Comparison of ENCODE assay signal across 26 mouse cellular contexts in the genomic region with DNA sequence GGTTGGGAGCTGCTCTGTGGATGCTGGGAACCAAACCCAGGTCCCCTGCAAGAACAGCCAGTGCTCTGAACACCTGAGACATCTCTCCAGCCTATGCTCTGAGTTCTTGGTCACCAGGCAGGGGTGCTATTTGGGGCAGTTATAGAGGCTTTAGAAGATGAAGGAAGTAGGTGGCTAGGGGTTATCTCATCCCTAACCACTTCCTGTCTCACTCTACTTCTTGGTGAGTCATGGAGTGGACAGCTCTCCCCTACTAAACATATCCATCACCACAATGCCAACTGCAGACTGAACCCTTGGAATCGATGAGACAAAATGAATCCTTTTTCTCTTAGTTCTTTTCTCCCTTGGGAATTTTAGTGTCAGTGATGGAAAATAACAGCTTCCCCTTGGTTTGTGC. TPM values are rescaled to one million over a fixed set of nuclear protein-coding genes. Genes with fewer than 3 reads are reported as not detected.
DNase-seq lines count a peak whose midpoint lies in the region; ATAC-seq and TF ChIP-seq lines count a peak whose summit lies in the region.
"Had no signal": no experiment of that assay in that cellular context is flagged by ENCODE, and none has a peak within 500 bp of the region (broad histone marks: within the 10 kb centered on the region; RNA-seq: fewer than 3 reads in every experiment).

No protein-coding gene starts in this region.

- TF ChIP-seq CTCF in thymus, adult 2 months (IDR thresholded peaks at IDR 0.05; ENCODE audit: borderline replicate concordance, control insufficient read depth, extremely low read depth, insufficient read depth, low read length, poor library complexity) = no peak

- H3K27me3 ChIP-seq in thymus, adult 2 months (ENCODE audit: control insufficient read depth, insufficient read depth, low read length) = peaks cover 8% of the 10 kb centered on the region
- H3K27me3 ChIP-seq in forebrain, embryonic 13.5 days = peaks cover 34% of the 10 kb centered on the region

- H3K4me3 ChIP-seq in thymus, adult 2 months (ENCODE audit: control insufficient read depth, insufficient read depth, low read length) = no peak overlapping the region
- no peak overlapping the region for H3K4me3 ChIP-seq in forebrain, embryonic 13.5 days
- H3K4me3 ChIP-seq: embryonic facial prominence, embryonic 10.5 days; embryonic facial prominence, embryonic 12.5 days; forebrain, embryonic 12.5 days; forebrain, embryonic 15.5 days had no signal

- H3K27ac ChIP-seq in thymus, adult 2 months (ENCODE audit: control insufficient read depth, insufficient read depth, low read length) = no peak overlapping the region
- H3K27ac ChIP-seq in forebrain, embryonic 13.5 days = no peak overlapping the region
- H3K27ac ChIP-seq: embryonic facial prominence, embryonic 10.5 days; embryonic facial prominence, embryonic 12.5 days; forebrain, embryonic 12.5 days; forebrain, embryonic 15.5 days had no signal

- WGBS in thymus, adult 2 months = 88% methylated on average over 1 of the region's 1 CpGs
- 83% methylated on average over 1 of the region's 1 CpGs for WGBS in forebrain, embryonic 13.5 days

- TF ChIP-seq POLR2A in thymus, adult 2 months (IDR thresholded peaks at IDR 0.05; ENCODE audit: control insufficient read depth, extremely low read depth, insufficient read depth, low read length, poor library complexity) = no peak

- no peaks in the 10 kb centered on the region for H3K36me3 ChIP-seq in thymus, adult 2 months (ENCODE audit: control insufficient read depth, insufficient read depth, low read length)
- no peaks in the 10 kb centered on the region for H3K36me3 ChIP-seq in forebrain, embryonic 13.5 days (ENCODE audit: poor library complexity, severe bottlenecking)
- H3K36me3 ChIP-seq: embryonic facial prominence, embryonic 10.5 days; embryonic facial prominence, embryonic 12.5 days; forebrain, embryonic 12.5 days; forebrain, embryonic 15.5 days; G1E had no signal

- no peak overlapping the region for H3K4me2 ChIP-seq in forebrain, embryonic 13.5 days
- H3K4me2 ChIP-seq: embryonic facial prominence, embryonic 12.5 days; forebrain, embryonic 12.5 days; forebrain, embryonic 15.5 days had no signal

- H3K9me3 ChIP-seq in forebrain, embryonic 13.5 days (replicated peaks) = no peaks in the 10 kb centered on the region
- H3K9me3 ChIP-seq: embryonic facial prominence, embryonic 12.5 days; forebrain, embryonic 12.5 days; forebrain, embryonic 15.5 days; G1E had no signal

- ATAC-seq in common myeloid progenitor, adult 5-6 weeks (replicated peaks; ENCODE audit: low read depth, poor library complexity, severe bottlenecking) = 0 out of 2 replicates have a peak, but pooled peaks have one; percentile 22
- peak; percentile 75 for ATAC-seq in megakaryocyte, adult 5-6 weeks (ENCODE audit: poor library complexity, severe bottlenecking)
- ATAC-seq in forebrain, embryonic 13.5 days = no peak
- ATAC-seq: activated CD4-positive, CD25-positive, alpha-beta regulatory T cell, adult 4 months; CD4-positive, CD25-positive, alpha-beta regulatory T cell, adult 4 months; forebrain, embryonic 15.5 days; forebrain, postnatal 0 days; Patski had no signal

- H3K4me1 ChIP-seq in thymus, adult 2 months (replicated peaks; ENCODE audit: control insufficient read depth, insufficient read depth, low read length) = no peaks in the 10 kb centered on the region; the same call in 1 of the 2 replicates
- H3K4me1 ChIP-seq in forebrain, embryonic 13.5 days = peaks cover 5% of the 10 kb centered on the region; the same call in 1 of the 2 replicates
- H3K4me1 ChIP-seq: embryonic facial prominence, embryonic 12.5 days had no signal

- DNase-seq in 416B (ENCODE audit: low read depth) = peak; percentile 81
- DNase-seq in thymus, adult 2 months = no peak
- no peak for DNase-seq in urinary bladder, postnatal 10 days (ENCODE audit: low spot score)
- no peak for DNase-seq in spleen, postnatal 10 days (ENCODE audit: low spot score in 2 of 2)
- DNase-seq: adrenal gland, adult 8-10 months; adrenal gland, postnatal 14 days; adrenal gland, postnatal 36 days; cerebellum, adult 11-12 months; cerebellum, adult 2 months; cerebellum, adult 9-10 months; cerebellum, postnatal 10 days; cerebellum, postnatal 25 days; embryo, embryonic 11 days; forebrain, postnatal 0 days had no signal

- H3K9ac ChIP-seq in forebrain, embryonic 13.5 days = no peak overlapping the region
- H3K9ac ChIP-seq: embryonic facial prominence, embryonic 12.5 days; forebrain, embryonic 12.5 days; forebrain, embryonic 15.5 days; forebrain, postnatal 0 days had no signal

RNA-seq across cellular contexts. Expression of gene Slc47a1, which starts 3.1 kb away (rescaled TPM):
- not detected in 2 replicates for total RNA-seq in common myeloid progenitor, adult 5-6 weeks (2017)
- not detected in 2 replicates for total RNA-seq in megakaryocyte, adult 5-6 weeks (2015)
- not detected in 2 replicates for total RNA-seq in megakaryocyte, adult 5-6 weeks (2017)
- polyA plus RNA-seq in thymus, adult 2 months (2012; rRNA removed) = 1.5 and 3.4 TPM in 2 replicates
- 0.06 TPM in 1 of 2 replicates, not detected in the other for polyA plus RNA-seq in forebrain, embryonic 13.5 days (2015; fragmentation: Nextera tagmentation; extraction: Ambion mirVana)
- polyA plus RNA-seq: activated CD4-positive, CD25-positive, alpha-beta regulatory T cell, adult 4 months; CD4-positive, CD25-positive, alpha-beta regulatory T cell, adult 4 months; forebrain, embryonic 12.5 days; G1E had no signal

RNA-seq across cellular contexts. Expression of gene Slc47a2, which starts 38.6 kb away (rescaled TPM):
- total RNA-seq in common myeloid progenitor, adult 5-6 weeks (2017) = not detected in 2 replicates
- not detected in 2 replicates for total RNA-seq in megakaryocyte, adult 5-6 weeks (2015)
- not detected in 2 replicates for total RNA-seq in megakaryocyte, adult 5-6 weeks (2017)
- 0.51 and 0.67 TPM in 2 replicates for polyA plus RNA-seq in thymus, adult 2 months (2012; rRNA removed)
- polyA plus RNA-seq in forebrain, embryonic 13.5 days (2015; fragmentation: Nextera tagmentation; extraction: Ambion mirVana) = not detected in 2 replicates
- total RNA-seq: adrenal gland, adult 18-20 months; adrenal gland, adult 8-10 months; adrenal gland, postnatal 14 days; adrenal gland, postnatal 36 days; forebrain, postnatal 0 days; G1E had no signal
- polyA plus RNA-seq: activated CD4-positive, CD25-positive, alpha-beta regulatory T cell, adult 4 months; CD4-positive, CD25-positive, alpha-beta regulatory T cell, adult 4 months; embryonic facial prominence, embryonic 10.5 days; embryonic facial prominence, embryonic 12.5 days; forebrain, embryonic 12.5 days; forebrain, embryonic 15.5 days; forebrain, postnatal 0 days; G1E; Patski had no signal
